Mouse (Mus musculus) CD4-positive helper T cell, adult 2 months (primary cell): Measurements from ENCODE around the gene Dffa.

Experiments
- DNase-seq: peaks from one replicate; pipeline ENCODE4 v3.0.0-alpha.2; 2012; ENCODE audit warnings: low read depth, missing footprints, low spot score

The Dffa gene

DNA sequence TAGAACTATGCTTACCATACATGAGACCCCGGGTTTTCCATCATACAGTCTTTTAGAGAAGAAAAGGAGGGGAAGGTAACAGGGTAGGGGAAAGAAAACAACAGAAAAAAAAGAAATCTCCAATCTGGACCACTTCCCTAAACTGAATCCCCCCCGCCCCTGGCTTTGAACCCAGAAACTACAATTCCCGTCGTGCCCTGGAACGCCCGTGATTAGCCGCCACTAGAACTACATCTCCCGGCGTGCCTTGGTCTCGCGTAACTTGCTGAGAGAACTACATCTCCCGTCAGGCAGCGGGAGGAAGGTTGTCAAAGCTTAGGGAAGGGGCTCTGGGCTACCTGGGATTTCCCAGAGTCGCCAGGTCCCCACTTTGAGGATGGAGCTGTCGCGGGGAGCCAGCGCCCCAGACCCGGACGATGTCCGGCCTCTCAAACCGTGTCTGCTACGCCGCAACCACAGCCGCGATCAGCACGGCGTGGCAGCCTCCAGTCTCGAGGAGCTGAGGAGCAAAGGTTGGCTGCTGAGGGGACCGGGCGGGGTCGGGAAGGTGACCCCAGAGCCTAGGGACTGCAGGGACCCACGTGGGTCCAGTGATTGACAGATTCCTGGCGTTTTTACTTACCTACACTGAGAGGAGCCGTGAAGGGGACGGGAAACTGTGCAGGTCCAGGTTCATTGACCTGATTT, at the start of gene Dffa:
TSS of gene Dffa (plus strand) at position 272 of the 687 bp plus-strand sequence.
- peak; percentile 88 for DNase-seq

DNA sequence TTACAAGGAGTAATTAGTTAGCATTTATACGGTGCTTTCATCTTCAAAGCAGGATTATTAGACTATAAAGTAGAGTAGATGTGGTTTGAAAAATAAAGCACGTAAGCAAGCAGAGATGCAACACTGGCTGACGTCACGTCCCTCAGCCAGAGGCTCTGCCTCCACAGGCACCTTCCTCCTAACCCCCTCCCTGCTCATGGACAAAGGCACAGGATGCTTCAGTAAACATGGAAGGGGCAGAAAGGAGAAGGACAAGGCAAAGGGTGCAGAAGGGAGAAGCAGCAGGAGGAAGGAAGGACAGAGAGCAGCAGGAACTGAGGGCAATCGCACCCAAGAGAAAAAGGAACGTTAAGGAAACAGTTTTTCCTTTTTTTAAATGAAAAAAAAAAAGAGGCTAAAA, 48.1 kb upstream of the Dffa start:
- no peak for DNase-seq

DNA sequence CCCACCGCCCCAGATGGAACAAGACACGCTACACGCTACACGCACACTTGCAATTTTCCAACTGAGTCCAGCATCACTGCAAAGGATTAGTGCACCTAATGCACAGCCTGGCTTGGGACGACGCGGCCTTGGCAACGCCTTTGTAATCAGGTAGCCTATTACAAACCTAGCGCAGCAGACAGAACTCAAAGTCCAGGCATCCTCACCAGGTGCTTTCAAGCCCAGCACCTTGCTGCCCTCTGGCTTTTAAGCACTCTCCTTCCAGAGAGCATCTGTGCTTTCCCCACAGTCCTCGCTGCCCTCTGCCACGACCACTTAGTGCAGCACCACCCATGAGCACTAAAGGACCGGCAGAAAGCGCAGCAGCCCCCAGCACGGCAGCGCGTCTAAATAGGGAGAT, 47.0 kb upstream of the Dffa start:
- DNase-seq: no peak

DNA sequence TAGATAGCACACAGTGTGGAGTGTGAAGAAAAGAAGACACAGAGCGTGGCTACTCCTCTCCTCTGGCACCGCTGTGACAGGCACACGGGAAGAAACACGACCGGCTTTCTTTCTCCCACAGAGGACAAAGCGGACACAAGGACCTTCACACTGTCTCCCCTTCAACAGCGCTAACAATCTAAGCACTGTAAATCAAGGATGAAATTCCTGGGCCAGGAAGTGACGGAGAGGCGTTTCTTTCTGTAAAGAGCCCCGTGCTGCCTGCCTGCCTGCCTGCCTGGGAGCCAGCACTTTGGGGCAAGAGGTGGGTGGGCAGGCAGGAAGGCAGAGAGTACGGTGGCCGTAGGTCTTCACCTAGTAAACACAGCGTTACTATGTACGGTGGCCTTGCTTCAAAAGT, 46.5 kb upstream of the Dffa start:
- DNase-seq: no peak

- no peak for DNase-seq
These were observed 45.6 kb upstream of the Dffa start for GRCm38 (mm10) chr4:149058298-149058697.

GRCm38 (mm10) chr4:149059713-149060112, 44.2 kb upstream of the Dffa start:
- DNase-seq: no peak

DNA sequence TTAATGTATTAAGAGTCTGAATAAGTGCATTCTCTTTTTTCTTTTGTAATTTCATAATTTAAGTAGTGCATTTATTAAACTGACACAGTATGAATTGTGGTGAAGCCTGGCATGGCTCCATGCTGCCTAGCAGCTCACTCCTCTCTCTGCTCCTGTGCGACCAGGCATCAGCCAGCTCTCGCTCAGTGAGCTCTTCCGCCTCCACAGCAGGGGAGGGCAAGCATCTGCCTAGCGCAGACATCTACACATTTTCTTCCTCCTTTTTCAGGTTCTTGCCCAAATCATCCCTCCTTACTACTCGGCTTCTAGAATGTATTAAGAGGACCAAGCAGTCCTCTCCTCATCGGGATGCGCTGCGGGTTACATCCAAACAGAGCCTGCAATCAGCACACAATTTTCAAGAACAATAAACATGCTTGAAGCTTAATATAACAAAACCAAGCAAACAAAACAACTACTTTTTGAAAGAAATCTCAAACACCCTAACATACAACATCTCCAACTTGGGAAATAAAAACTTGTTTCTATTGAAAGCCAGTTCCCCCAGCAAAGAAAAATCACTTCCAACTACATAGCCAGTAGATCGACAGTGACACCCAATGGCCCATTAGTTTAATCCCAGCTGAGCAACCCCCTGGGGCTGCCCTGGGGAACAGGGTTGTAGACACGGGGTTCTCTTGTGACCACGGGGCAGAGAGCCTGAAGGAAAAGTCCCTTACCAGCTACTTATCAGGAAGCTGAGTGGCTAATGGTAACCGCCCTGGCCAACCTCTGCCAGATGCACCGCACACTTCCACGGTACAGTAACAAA, 43.1 kb upstream of the Dffa start:
- no peak for DNase-seq

- DNase-seq: no peak
These were observed 42.6 kb upstream of the Dffa start for GRCm38 (mm10) chr4:149061432-149061718.

- no peak for DNase-seq
These were observed 41.3 kb upstream of the Dffa start for GRCm38 (mm10) chr4:149062406-149063318.

DNA sequence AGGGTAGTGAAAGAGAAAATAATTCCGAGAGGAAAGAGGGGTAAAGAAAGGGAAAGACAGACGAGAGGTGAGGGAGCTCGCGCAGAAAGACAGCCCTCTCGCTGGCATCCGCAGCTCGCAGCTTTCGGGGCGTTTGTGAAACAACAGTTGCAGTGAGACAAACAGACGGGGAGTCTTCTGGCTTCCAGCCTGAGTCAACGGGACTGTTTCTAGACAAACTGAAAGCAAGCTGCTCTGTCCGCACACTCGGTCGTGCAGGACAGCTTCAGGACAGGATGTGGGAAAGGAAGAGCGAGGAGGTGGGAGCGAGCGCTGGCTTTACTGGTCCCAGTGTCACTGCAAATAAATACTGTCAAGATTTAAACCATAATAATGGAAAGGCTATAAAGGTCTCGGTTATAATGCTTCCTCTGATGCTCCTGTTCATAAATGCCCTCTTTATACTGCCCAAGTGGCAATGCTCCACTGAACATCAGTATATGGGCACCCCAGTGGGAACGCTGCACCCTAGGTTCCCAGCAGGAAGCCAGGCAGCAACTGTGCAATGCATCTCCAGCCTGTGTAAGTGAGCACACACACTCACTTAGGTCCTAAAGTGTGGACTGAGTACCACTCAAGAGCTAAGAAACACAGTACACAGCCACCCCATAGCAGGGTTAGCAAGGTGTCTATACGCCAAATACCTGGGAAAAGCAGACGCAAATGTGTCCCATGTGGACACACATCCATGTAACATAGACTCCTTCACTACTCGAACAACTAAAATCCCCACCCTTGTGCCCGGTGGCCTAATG, 39.7 kb upstream of the Dffa start:
- DNase-seq: no peak

GRCm38 (mm10) chr4:149066672-149067551, 37.0 kb upstream of the Dffa start:
- peak; percentile 58 for DNase-seq

DNA sequence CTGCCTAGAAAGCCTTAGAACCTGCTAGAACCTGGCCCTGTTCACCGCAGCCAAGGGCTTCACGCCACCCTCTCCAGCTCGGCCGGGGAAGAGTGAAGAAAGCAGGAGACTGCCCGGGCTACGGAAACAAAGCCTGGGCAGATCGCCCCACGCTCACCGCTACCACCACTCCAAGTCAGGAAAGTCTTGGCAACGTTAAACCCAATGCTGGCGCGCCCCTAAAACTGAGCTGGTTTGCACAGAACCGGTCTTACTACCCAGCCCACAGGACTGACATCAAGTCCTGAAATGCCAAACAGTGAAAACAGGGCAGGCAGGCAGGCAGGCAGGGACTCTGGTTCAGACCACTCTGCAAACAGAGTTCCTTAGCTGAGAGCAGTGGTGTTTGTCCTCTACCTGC, 28.9 kb upstream of the Dffa start:
- no peak for DNase-seq

DNA sequence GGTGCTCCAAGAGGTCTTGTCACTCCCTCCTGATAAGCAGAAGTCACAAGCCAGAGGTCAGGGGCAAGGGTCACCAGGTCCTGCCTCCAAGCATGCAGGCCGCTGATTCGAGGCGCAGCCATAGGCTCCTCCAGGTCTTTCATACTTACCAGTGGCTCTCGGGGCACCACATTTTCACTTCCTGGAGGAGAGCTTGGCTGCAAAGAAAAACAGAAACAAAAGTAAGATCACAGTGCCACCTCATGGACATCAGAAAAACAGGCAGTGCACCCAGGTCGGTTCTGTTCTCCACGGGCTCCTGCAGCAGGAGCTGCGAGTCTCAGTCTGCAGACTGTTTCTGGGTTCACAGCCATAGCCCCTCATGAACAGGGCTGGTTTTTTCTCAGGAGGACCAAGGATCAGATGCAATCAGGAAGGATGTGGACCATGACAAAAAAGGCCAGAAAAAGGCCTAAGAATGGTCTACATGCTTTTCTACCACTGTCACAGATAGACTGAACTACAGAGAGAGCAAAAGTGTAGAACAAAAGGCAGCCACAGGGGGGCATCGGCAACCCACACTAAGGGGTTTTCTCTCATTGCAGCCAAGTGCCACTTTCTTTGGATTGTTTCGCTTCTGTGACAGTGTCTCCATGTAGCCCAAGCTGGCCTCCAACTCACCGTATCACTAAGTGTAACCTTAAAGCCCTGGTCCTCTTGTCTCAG, 27.9 kb upstream of the Dffa start:
- DNase-seq: peak; percentile 82

DNA sequence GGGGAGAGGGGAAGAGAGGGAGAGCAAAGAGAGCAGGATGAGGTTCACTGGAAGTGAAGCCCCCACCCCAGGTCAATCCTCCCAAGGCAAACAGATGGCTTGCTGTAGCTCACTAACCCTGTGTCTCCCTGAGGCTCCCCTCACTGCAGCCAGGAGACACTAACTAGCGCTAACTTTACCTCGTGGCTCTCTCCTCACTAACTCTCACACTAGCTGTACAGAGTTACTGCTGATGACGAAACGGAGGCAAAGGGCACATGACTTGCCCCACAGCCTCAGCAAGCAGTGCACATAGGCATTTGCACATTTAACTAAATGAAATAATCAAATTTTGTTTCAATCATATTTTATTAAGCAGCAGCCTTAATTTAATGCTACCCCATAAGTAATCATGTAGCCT, 25.7 kb upstream of the Dffa start:
- DNase-seq: no peak

DNA sequence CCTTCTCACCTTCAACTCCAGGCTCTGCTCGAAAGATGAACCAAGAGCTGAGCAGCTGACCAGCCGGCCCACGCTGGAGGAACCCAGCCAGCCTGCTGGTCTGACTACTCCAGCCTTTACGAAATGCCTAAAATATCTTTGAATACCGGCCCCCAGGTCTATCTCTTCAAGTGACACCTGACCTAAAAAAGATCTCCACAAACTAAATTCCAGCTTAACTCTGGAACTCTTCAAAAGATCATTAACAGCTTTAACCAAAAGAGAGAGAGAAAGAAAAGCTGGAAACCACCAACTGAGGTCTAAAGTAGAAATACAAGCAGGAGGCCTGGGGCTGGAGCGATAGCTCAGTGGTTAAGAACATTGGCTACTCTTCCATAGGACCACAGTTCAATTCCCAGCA, 24.3 kb upstream of the Dffa start:
- no peak for DNase-seq

GRCm38 (mm10) chr4:149080111-149080510, 23.8 kb upstream of the Dffa start:
- no peak for DNase-seq

GRCm38 (mm10) chr4:149081528-149081927, 22.4 kb upstream of the Dffa start:
- no peak for DNase-seq

DNA sequence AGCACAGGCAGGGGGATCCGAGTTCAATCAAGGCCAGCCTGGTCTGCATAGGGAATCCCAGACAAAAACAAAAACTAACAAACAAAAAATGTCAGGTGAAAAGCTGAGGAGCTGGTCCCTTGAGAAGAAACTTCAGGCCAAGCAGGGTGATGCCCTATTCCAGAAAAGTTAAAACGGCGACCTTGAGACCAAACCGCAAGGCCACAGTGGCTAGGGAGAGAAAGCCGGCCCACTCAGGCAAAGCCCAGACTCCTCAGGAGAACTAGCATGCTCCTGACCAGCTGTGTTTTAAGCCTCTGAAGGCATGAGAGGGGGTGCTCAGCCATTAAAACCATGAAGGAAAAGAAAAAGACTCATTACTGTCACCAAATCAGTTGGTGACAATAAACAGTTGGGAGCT, 18.6 kb upstream of the Dffa start:
- no peak for DNase-seq

GRCm38 (mm10) chr4:149091364-149091763, 12.6 kb upstream of the Dffa start:
- no peak for DNase-seq

- no peak for DNase-seq
These were observed 6.0 kb upstream of the Dffa start for GRCm38 (mm10) chr4:149097956-149098355.
